Mouse (Mus musculus) liver (tissue): ENCODE data around the gene Meis3.

ENCODE experiments used
- DNase-seq: peaks from one replicate; pipeline ENCODE4 v3.0.0-alpha.2; 2020; ENCODE audit warnings: mixed read lengths

Gene Meis3

DNA sequence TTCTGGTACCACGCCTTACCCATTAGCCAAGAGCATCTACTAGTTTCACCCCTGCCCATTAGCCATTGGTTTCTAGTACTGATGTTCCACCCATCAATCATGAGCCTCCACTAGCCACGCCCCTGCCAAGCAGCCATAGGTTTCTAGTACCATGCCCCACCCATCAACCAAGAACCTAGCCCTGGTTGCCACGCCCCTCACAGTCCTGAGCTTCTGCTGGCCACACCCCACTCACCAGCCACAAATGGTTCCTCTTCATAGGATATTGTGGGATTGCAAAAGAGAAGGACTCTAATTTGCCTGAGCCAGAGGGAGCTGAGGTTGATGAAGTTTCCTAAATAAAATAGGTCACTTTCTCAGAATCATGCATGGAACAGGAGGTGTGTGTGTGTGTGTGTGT is 14.2 kb upstream of the Meis3 start:
- DNase-seq: peak; percentile 59

DNA sequence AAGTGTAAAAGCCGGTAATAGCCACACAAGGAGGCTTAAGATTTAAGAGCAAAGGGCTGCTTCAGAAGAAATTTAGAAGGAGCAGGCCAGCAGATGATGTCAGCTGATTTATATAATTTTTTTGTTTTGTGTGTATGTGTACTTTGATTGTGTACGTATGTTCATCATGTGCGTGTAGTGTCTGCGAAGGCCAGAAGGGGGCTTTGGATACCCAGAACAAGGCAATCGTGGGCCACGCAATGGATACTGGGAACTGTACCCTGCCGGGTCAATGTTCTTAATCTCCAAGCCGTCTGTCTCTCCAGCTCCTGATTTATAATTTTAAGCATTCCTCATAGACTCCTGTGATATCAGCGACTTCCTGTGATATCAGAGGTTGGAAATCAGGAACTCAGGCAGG is 13.6 kb upstream of the Meis3 start:
- no peak for DNase-seq

DNA sequence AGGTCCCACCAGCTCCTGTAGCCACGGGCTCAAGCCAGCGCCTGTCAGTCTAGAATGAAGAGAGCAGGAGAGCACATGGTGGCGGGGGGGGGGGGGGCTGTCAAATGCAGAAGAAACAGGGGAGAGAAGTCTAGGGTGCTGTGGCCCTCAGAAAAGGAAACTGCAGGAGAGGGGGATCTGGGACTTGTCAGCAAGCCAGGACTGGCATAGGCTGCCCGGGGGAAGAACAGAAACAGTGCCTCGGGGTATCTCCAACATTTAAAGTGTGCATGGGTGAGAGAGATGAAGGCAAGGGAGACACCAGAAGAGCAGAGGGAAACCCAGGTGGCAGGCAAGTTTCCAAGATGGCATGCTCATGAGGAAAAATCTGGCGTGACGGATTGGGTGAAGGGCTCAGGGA is 12.9 kb upstream of the Meis3 start:
- no peak for DNase-seq

DNA sequence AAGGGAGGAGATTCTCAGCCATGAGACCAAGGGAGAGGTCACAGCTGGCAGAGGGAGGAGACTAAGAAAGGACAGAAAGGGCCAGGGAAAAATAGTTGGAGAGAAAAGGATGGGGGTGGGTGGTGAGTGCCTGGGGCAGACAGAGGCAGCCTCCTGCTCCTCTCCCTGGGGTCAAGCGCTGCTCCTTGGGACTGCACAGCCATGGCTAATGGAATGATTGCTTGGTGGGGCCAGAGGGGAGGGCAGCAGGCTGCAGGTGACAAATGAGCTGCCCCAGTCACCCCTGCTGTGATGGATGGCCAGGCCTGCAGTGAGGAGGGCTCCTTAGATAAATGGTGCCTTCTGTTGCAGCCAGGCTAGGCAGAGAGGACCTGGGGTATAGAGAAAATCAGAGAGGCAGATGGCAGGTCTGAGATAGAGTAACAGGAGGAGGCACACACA is 2.7 kb upstream of the Meis3 start:
- DNase-seq: no peak

DNA sequence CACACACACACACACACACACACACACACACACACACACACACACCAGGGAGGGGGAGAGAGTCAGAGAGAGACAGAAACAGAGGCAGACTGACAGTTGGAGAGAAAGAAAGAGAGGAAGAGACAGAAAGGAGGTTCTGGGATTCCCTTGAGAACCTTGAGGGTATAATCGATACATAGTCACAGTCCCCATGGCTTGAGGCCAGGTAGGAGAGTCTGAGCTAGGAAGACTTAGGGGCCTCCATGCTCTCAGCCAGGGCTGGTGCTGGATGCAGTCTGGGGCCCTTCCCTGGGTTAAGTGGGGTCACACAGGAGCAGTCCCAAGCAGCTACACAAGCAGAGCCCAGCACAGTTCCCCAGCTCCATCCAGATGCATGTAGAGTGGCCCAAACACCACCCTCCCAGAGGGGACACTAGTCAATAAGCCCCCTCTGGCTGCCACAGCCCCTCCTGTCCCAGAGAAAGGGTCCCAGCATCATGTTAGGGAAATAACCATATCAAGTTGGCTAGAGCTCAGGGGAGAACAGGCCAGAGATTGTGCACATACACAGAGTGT is 2.2 kb upstream of the Meis3 start:
- no peak for DNase-seq

DNA sequence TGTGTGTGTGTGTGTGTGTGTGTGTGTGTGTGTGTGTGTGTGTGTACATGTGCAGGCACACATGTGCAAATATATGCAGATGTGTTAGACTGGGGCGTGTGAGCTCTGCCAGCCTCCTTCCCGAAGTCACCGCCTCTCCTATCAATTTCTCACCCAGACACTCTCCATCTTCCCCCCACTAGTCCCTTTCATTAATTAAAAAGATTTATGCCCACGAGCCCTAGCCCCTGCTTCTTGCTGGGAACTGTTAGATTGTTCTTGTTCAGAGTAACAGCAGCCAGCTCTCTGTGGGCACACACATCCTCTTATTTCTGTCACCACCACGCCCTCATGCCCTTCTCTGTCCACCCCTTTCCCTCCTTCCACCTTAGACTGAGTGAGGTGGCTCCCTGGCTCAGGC is 1.7 kb upstream of the Meis3 start:
- DNase-seq: no peak

DNA sequence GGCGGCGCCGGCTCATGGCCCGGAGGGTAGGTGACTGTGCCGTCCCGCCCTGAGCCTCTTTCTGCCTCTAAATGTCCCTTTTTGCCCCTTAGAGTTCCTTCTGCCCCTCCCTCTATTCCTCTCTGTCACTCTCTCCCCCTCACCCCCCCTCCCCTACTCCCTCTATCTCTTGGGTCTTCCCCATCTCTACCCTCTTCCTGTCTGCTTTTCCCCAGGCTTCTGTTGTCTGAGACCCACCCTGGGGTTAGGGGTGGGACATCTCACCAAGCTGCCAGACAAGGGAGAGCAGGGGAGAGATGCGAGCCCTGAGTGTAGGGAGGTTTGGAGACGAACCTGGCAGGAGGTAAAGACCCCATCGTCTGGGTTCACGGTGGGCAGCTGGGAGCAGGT is 647 bp downstream of the Meis3 start:
- no peak for DNase-seq

DNA sequence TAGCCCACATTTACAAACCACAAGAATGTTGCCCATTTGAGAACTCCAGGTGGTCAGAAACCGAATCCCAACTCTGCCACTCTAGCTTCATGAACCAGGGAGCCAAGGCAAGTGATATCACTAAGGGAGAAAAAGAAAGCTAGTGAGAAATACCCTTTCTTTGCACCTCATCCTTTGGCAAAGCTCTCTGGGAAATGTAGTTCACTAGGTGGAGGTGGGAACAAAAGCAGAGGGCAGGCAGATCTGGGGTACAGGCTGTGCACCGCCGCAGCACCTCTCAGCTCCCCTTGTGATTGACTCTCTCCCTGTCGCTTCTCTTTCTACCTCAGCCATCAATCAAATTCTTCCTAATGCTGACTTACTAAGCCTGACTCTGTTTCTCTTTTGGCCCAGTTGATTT is 3.2 kb downstream of the Meis3 start:
- no peak for DNase-seq

DNA sequence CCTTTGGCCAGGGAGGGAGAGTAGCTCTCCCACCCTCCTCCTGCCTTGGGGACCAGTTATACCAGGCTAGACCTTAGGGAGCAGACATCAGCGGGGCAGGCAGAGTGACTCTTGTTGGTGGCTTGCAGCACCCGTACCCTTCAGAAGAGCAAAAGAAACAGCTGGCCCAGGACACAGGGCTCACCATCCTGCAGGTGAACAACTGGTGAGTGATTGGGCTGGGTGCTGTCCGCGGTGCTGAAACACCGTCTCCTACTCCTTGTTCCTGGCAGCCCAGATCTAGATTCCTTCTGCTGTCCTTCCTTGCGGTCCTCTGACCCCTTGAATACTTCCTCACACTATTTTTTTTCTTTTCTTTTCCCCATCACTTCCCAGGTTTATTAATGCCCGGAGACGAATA is 8.8 kb downstream of the Meis3 start:
- peak; percentile 64 for DNase-seq

DNA sequence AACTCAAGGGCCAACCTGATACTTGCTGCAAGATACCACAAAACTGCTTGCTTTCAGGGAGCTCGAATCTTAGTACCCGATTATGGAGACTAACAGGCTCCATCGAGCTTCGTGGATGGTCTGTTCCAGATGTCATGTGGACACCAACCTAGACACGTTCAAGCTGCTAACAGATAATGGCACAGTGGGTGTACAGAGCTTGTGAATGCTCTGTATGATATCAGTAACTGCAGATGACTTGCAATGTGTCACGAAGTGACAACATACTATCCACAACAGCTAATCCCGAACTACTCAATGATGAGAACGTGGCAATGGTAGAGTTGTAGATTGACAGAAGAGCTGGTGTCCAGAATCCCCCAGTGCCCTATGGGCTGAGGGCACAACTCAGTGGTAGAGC is 12.6 kb downstream of the Meis3 start:
- DNase-seq: no peak

DNA sequence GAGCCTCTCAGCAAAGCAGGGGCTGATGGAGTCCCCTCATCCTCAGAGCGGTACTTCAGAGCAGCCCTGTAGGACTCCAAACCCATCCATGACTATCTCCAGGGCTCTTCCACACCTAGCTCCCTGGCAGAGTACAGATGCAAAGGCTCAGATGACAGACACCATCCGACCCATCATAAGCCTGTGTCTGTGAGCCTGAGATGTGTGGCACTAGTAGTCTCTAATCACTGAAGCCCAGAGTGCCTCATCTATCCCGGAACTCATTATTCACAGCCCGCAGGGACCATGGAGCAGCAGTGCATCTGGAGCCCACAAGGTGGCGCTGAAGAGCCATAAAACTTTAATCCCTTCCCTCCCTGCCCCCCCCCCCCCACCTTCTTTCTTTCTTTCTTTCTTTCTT is 17.4 kb downstream of the Meis3 start:
- DNase-seq: peak; percentile 76

DNA sequence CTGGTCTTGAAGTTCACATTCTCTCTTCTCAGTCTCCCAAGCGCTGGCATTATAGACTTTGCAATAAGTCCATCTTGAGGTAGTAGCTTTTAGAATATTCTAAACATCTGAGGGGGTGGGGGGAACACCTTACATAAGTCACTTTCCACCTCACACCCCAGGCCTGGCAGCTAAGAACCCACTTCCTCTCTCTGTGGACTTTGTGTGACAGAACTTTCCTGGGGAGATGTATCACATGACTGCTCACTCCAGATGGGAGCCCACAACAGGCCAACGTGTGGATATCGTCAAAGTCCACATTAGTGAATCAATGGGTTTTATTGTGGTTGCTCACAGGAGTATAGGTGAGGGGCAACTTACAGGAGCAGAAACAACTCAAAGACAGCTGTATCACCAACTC is 18.8 kb downstream of the Meis3 start:
- no peak for DNase-seq

DNA sequence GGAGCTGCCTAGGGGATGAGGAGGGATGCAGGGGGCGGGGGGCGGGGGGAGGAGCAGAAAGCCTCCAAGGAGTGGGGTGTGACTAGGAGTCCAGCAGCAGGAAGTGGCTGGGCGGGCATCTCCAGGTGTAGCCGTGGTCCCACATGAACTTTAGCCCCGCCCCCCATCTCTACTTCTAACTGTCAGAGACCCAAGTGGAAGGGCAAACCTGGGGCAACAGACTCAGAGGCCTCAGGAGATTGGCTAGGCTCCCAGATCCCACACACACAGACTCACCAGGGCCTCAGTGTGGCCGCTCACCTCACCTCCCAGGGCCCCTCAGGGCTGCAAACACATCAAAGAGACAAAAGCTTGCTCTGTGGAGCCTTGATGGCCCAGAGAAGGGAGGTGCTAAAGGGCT is 21.7 kb downstream of the Meis3 start:
- DNase-seq: no peak

DNA sequence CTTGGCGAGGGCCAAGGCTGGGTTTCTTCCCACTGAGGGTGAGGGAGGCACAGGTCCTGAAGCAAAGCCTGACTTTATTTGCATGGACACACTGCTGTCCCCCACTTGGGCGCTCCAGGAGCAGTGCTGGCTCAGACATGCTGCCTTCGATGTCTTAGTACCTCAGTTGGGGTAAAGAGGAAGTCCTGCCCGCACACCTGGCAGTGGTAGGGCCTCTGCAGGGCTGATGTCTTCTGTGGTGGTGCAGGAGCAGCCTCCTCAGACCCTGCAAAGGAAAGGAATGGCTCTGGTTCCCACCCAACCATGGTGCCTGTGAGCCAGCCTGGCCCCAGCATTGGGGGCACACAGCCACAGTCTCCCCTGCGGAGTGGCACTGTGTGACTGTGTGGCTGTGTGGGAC is 22.3 kb downstream of the Meis3 start:
- DNase-seq: no peak

DNA sequence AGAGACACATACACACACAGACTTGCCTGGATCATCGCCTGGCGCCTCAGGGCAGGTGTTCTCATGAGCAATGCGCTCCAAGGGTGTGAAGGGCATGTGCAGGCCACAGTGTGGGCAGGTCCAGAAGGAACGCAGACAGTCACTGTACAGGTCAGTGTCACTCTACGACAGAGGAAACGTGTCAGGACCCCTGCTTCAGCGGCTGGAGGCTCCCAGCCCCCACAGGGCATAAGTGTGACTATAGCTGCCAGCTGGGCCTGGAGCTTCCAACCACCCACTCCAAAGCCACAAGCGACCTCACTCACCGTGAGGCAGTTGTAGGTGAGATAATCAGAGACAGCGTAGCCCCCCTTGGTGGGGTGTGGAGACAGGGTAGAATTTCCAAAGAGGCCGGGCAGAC is 23.6 kb downstream of the Meis3 start:
- DNase-seq: no peak

DNA sequence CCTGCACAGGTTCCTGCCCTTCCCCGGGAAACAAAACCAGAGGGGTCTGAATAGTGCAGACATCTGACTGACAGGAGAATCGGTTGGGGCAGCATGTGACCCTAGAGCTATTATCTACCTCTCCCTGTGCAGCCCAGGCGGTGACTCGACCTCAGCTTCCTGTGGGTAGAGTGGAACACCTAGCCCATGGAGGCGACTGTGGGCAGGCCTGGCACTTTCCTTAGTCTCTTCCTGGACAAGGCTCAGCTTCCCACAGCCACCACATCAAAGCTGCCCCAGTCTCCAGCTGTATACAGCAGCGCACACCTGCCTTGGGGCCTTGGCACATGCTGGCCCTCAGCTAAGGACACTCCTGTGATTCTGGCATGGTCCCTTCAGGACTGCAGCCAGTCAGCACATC is 26.2 kb downstream of the Meis3 start:
- no peak for DNase-seq

DNA sequence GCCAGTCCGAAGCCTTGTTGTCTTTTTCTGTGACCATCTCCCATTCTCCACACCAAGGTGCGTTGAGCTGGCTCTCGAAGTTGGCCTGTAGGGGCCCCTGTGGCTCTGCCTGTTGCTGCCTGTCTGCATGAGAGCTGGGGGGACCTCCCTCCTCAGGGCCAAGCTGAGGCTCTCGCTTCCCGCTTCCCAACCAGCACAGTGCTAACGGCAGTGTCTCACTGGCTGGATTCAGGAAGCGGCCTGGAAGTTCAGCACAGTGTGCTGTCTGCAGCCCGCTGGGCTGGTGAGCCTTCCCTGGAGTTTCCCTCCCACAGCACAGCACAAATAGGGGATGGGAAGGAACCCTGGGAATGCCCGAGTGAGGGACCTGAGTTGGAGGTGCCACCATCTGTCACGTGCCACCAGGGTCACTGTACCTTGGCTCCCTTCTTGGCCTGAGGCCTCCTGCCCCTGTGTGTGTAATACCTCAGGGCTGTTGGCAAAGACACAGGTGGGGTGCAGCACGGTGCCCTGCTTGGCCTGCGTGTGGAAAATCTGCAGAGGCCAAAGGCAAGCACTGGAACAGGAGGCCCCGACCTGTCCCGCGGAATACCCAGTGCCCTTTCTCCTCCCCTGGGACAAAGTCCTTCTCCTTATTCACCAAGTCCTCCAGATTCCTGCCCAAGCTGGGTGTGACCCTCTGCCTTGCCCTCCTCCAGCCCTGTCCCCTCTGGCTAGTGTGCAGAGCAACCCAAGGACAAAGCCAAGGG is 28.0 kb downstream of the Meis3 start:
- DNase-seq: no peak

DNA sequence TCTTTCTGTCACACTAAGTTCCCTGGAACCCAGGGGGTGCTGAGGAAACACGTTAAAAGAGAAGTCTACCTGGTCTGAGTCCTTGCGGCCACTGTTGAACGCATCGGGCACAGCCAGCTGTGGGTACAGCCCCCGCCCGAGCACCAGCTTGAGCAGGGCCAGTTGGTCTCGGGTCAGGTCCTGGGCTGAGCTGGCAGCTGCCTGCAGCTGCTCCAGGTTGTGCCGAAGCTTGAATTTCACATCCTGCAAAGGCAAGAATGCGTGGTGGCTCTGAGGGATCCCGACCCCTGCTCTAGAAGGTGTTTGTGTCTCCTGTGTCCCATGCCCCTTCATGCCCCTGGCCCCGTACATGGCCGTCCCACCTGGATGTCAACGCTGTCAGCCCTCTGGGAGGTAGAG is 28.6 kb downstream of the Meis3 start:
- no peak for DNase-seq

DNA sequence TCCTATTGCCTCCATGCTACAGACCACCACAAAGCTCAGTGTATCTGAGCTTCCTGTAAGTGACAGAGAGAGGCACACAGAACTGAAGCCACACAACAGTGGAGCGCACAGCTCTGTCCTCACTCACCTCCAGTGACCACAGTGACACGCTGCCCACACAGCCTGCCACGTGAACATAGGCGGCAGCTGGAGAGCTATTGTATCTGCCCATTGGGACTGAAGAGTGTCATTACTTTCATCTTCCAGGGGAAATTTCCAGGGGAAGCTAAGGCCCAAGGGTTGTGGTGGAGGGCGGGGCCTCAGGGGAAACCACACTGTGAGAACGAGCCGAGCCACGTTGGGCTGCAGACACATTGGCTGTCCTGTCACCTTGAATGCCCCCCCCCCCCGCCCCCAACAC is 29.9 kb downstream of the Meis3 start:
- DNase-seq: no peak

DNA sequence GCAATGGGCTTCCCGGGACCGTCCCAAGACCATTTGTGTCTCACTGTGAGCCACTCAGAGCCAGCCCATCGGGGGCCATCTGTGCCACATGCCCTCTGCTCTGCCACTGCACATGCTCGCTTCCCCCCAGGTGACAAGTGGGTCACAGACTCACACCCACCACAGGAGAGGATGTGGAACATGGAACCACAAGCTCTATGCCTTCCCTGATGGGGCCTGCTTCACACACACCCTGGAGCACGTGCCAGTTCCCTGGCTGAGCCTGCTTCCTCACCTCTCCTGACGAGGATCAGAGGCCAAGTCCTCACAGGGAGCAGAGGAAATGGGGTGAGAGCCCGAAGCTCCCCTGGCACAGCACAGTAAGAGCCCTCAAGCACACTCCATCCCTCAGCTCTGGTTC is 32.2 kb downstream of the Meis3 start:
- DNase-seq: no peak

DNA sequence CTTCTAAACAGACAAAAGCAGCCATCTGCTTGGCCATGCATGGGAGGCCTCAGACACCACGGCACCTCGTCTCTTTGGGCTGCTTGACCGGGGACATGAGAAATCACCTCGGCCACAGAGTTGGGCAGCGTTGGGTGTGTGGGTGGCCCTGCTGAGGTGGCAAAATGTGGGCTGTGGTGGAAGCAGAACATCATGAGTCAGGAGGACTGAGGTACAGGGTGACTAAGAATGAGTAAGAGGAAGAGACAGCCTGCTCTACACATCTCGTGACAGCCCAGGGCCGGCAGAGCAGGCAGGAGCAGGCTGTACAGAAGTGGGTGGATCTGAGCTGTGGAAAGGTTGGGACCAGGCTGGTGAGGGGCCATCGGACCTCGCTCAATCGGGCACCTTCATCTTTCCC is 32.6 kb downstream of the Meis3 start:
- no peak for DNase-seq

DNA sequence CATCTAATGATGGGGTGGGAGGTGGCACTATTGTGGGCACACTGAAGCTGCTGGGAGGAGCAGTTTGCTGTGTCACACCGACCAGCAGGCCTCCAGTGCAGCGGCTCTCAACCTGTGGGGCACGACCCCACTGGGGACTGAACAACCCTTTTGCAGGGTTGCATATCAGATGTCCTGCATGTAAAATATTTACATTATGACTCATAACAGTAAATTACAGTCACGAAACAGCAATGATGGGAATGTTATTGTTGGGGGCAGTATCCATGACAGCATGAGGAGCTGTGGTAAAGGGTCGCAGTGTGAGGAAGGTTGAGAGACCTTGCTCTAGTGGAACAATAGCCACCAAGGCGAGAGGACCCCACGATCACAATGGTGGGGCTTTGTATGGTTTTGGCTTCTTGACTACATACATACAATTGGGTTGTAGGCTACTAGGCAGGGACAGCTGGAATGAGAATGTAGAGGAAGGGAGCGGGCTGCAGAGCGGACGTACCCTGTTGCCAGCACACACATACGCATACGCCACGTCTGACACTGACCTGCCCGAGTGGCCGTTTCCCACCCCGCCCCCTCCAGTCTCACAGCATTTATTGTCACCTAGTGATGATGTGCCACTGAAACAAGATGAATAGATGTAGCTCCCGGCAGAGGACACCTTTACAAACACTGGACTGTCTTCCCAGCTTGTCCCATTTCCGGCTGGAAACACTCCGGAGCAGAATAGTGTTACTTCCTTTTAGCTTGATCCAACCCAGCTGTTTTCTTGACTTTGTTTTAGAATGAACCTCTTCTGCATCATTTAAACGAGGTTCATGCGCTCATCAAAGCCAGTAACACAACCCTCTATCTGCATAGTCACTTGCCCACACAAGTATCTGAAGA is 34.1 kb downstream of the Meis3 start:
- DNase-seq: no peak

DNA sequence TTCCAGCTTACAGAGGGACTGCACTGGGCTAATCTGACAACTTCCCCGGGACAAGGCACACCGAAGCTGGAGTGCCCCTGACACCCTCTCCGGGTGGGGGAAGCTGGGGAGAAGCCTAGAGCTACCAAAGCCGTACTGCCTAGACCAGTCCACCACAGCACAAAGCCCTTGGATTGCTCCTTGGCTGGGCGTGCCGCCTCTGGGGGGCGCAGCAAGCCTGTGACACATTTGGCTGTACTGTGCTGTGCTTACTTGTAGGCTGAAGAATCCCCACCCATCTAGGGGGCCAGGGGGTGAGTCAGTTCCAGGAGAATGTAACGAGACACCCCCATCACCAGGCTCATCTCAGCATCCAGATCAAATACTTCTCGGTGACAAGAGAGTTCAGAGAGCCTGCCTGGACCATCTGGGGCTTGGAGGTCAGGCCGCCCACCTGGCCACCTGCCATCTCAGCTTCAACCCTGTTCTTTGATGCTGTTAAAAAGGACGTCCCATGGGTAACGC is 36.0 kb downstream of the Meis3 start:
- peak; percentile 43 for DNase-seq

DNA sequence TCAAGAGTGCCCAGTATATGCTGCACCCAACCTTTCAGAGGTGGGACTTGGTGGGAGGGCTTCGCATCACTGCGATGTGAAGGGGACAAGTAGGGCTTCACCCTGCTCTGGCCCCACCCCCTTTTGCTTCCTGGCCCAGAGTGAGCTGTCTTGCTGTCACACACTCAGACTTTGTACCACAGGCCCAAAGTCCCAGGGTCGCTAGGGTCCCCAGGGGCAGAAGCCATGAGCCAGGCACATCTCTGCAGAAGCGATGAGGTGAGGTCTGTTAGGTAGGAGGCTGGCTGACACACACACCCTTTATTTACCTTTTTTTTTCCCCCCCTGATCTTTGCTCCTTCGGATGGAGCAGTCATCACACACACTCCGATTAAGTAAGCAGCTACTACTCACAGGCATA is 38.3 kb downstream of the Meis3 start:
- DNase-seq: no peak
